Mouse (Mus musculus) hindbrain, embryonic 11.5 days (tissue): Measurements from ENCODE around the gene Foxn3. TPM values are rescaled to one million over a fixed set of nuclear protein-coding genes. Genes with fewer than 3 reads are reported as not detected.
A peak's percentile ranks its signal among the peaks of the same experiment; 100 is the strongest.

Experiments used
- ATAC-seq: fragments of 200-750 bp; cut with Nextera tagmentation; 2 replicates; pipeline ENCODE4 v1.8.0; 2017; ENCODE audit warnings: mild to moderate bottlenecking, moderate TSS enrichment, moderate library complexity; ENCODE audit not compliant: low FRiP score
- DNase-seq: peaks from one replicate; pipeline ENCODE4 v3.0.0-alpha.2; 2015; ENCODE audit warnings: low spot score
- H3K27ac ChIP-seq: fragments of 300-500 bp; sonication (generic); 2 replicates; pipeline ENCODE4 v1.5.1; 2014; ENCODE audit warnings: mild to moderate bottlenecking, low read depth, low read length
- H3K27me3 ChIP-seq: fragments of 300-500 bp; sonication (generic); 2 replicates; pipeline ENCODE4 v1.6.1; 2014; ENCODE audit warnings: mild to moderate bottlenecking, low read length, moderate library complexity, mixed read lengths; ENCODE audit not compliant: control insufficient read depth, insufficient read depth
- H3K36me3 ChIP-seq: fragments of 300-500 bp; sonication (generic); 2 replicates; pipeline ENCODE4 v1.6.1; 2014; ENCODE audit warnings: mild to moderate bottlenecking, low read length, moderate library complexity, mixed read lengths; ENCODE audit not compliant: control insufficient read depth, insufficient read depth
- H3K4me1 ChIP-seq: fragments of 300-500 bp; sonication (generic); replicated peaks from 2 replicates; pipeline ENCODE4 v1.6.1; 2014; ENCODE audit warnings: low read length, mixed read lengths; ENCODE audit not compliant: control insufficient read depth, insufficient read depth
- H3K4me2 ChIP-seq: fragments of 300-500 bp; sonication (generic); replicated peaks from 2 replicates; pipeline ENCODE4 v1.6.1; 2014; ENCODE audit warnings: mild to moderate bottlenecking, low read depth, low read length
- H3K4me3 ChIP-seq: fragments of 300-500 bp; sonication (generic); 2 replicates; pipeline ENCODE4 v1.5.1; 2014; ENCODE audit warnings: low read depth, low read length
- H3K9ac ChIP-seq: fragments of 300-500 bp; sonication (generic); 2 replicates; pipeline ENCODE4 v1.6.1; 2014; ENCODE audit warnings: low read depth, low read length
- H3K9me3 ChIP-seq: fragments of 300-500 bp; sonication (generic); 2 replicates; pipeline ENCODE4 v1.6.1; 2016; ENCODE audit warnings: low read length; ENCODE audit not compliant: control insufficient read depth
- WGBS: fragments of 180-500 bp; shearing (Covaris S2); extraction: QIAGEN DNeasy Blood & Tissue Kit; methylation state at CpG from one replicate; pipeline ENCODE4 v1.1.7; 2014; 5-methylcytosine and 5-hydroxymethylcytosine counted together
- polyA plus RNA-seq: library from polyadenylated mRNA; unstranded; fragments of >200 nt; fragmentation: Nextera tagmentation; extraction: Ambion mirVana; gene quantifications from 2 replicates; pipeline ENCODE4 v1.2.1, GENCODE M21; 2014

Foxn3 gene
- polyA plus RNA-seq, 1 experiment from 2014 or later: 91.6 TPM

GRCm38 (mm10) chr12:99417885-99418284 is 145.5 kb downstream of the Foxn3 start:
- no peak overlapping the region for H3K9ac ChIP-seq
- WGBS: 85% methylated on average over 9 of the region's 9 CpGs

GRCm38 (mm10) chr12:99415538-99415937 is 147.8 kb downstream of the Foxn3 start:
- DNase-seq (no peak), ATAC-seq (no peak)
- H3K4me2 ChIP-seq: no peak overlapping the region
- H3K27ac ChIP-seq: no peak overlapping the region
- H3K4me3 ChIP-seq: no peak overlapping the region
- H3K9me3 ChIP-seq: no peaks in the 10 kb centered on the region
- no peaks in the 10 kb centered on the region for H3K4me1 ChIP-seq
- no peak overlapping the region for H3K9ac ChIP-seq
- H3K36me3 ChIP-seq: no peaks in the 10 kb centered on the region
- no peaks in the 10 kb centered on the region for H3K27me3 ChIP-seq
- 59% methylated on average over 5 of the region's 5 CpGs for WGBS

More at GRCm38 (mm10) chr12:99417885-99418284, 145.5 kb downstream of the Foxn3 start:
- Histone ChIP-seq H3K4me2 (no peak overlapping the region), H3K9me3 (no peaks in the 10 kb centered on the region), H3K4me3 (no peak overlapping the region), H3K36me3 (no peaks in the 10 kb centered on the region), H3K27me3 (no peaks in the 10 kb centered on the region), H3K4me1 (no peaks in the 10 kb centered on the region), H3K27ac (no peak overlapping the region)
- DNase-seq: no peak
- no peak for ATAC-seq

- no peaks in the 10 kb centered on the region for H3K9me3 ChIP-seq
- H3K27ac ChIP-seq: no peak overlapping the region
- H3K9ac ChIP-seq: no peak overlapping the region
- no peak overlapping the region for H3K4me2 ChIP-seq
- DNase-seq (no peak), ATAC-seq (no peak)
- no peaks in the 10 kb centered on the region for H3K4me1 ChIP-seq
- 39% methylated on average over 3 of the region's 3 CpGs for WGBS
- H3K4me3 ChIP-seq: no peak overlapping the region
- H3K27me3 ChIP-seq: no peaks in the 10 kb centered on the region
- no peaks in the 10 kb centered on the region for H3K36me3 ChIP-seq
These were observed 150.9 kb downstream of the Foxn3 start for GRCm38 (mm10) chr12:99412496-99412895.

GRCm38 (mm10) chr12:99412034-99412433 is 151.3 kb downstream of the Foxn3 start:
- WGBS: 21% methylated on average over 7 of the region's 7 CpGs
- Histone ChIP-seq H3K27ac (no peak overlapping the region), H3K4me3 (no peak overlapping the region), H3K9me3 (no peaks in the 10 kb centered on the region), H3K9ac (no peak overlapping the region), H3K27me3 (no peaks in the 10 kb centered on the region), H3K4me2 (no peak overlapping the region), H3K36me3 (no peaks in the 10 kb centered on the region), H3K4me1 (no peaks in the 10 kb centered on the region)
- no peak for ATAC-seq
- DNase-seq: no peak

GRCm38 (mm10) chr12:99408651-99409050 is 154.7 kb downstream of the Foxn3 start:
- no peaks in the 10 kb centered on the region for H3K9me3 ChIP-seq
- ATAC-seq (no peak), DNase-seq (no peak)
- H3K27me3 ChIP-seq: no peaks in the 10 kb centered on the region
- no peaks in the 10 kb centered on the region for H3K36me3 ChIP-seq
- peak overlapping the region; percentile 24; the same call in 1 of the 2 replicates for H3K27ac ChIP-seq
- H3K9ac ChIP-seq: no peak overlapping the region
- no peak overlapping the region for H3K4me2 ChIP-seq
- no peak overlapping the region for H3K4me3 ChIP-seq
- WGBS: 75% methylated on average over 3 of the region's 3 CpGs
- no peaks in the 10 kb centered on the region for H3K4me1 ChIP-seq

- WGBS: 92% methylated on average over 16 of the region's 16 CpGs
These were observed 155.3 kb downstream of the Foxn3 start for GRCm38 (mm10) chr12:99408089-99408488.

GRCm38 (mm10) chr12:99407318-99407716 is 156.1 kb downstream of the Foxn3 start:
- H3K4me1 ChIP-seq: no peaks in the 10 kb centered on the region
- DNase-seq (no peak), ATAC-seq (no peak)
- no peak overlapping the region for H3K4me2 ChIP-seq
- no peak overlapping the region for H3K27ac ChIP-seq
- no peak overlapping the region for H3K9ac ChIP-seq
- no peak overlapping the region for H3K4me3 ChIP-seq
- no peaks in the 10 kb centered on the region for H3K9me3 ChIP-seq
- H3K27me3 ChIP-seq: no peaks in the 10 kb centered on the region
- no peaks in the 10 kb centered on the region for H3K36me3 ChIP-seq
- WGBS: 81% methylated on average over 6 of the region's 6 CpGs

More at GRCm38 (mm10) chr12:99408089-99408488, 155.3 kb downstream of the Foxn3 start:
- no peak for DNase-seq
- H3K27ac ChIP-seq: no peak overlapping the region
- H3K9me3 ChIP-seq: no peaks in the 10 kb centered on the region
- H3K4me3 ChIP-seq: no peak overlapping the region
- no peaks in the 10 kb centered on the region for H3K4me1 ChIP-seq
- no peaks in the 10 kb centered on the region for H3K27me3 ChIP-seq
- H3K4me2 ChIP-seq: no peak overlapping the region
- H3K36me3 ChIP-seq: no peaks in the 10 kb centered on the region
- H3K9ac ChIP-seq: no peak overlapping the region
- ATAC-seq: no peak

GRCm38 (mm10) chr12:99406697-99407317 is 156.6 kb downstream of the Foxn3 start:
- no peaks in the 10 kb centered on the region for H3K4me1 ChIP-seq
- no peak overlapping the region for H3K9ac ChIP-seq
- H3K4me3 ChIP-seq: no peak overlapping the region
- no peaks in the 10 kb centered on the region for H3K27me3 ChIP-seq
- H3K27ac ChIP-seq: peak overlapping the region; percentile 2; the same call in 1 of the 2 replicates
- H3K4me2 ChIP-seq: no peak overlapping the region
- H3K9me3 ChIP-seq: no peaks in the 10 kb centered on the region
- no peak for ATAC-seq
- no peak for DNase-seq
- H3K36me3 ChIP-seq: no peaks in the 10 kb centered on the region
- WGBS: 82% methylated on average over 15 of the region's 15 CpGs

GRCm38 (mm10) chr12:99406254-99406653 is 157.1 kb downstream of the Foxn3 start:
- 40% methylated on average over 9 of the region's 9 CpGs for WGBS
- peak; percentile 71 for ATAC-seq
- DNase-seq: peak; percentile 55
- Histone ChIP-seq H3K36me3 (no peaks in the 10 kb centered on the region), H3K4me3 (no peak overlapping the region), H3K27ac (0 out of 2 replicates have a peak overlapping the region, but pooled peaks have one; percentile 2), H3K27me3 (no peaks in the 10 kb centered on the region), H3K9me3 (no peaks in the 10 kb centered on the region), H3K9ac (no peak overlapping the region), H3K4me2 (no peak overlapping the region), H3K4me1 (no peaks in the 10 kb centered on the region)
